Mouse (Mus musculus) right cerebral cortex, postnatal 14 days (tissue): ENCODE data around the gene Proser3.
"Not testable (repeated sequence)": the region's sequence is repeated elsewhere in the genome, so short reads cannot be mapped to it uniquely, and the experiment has no call there.

ENCODE experiments used
- DNase-seq: peaks from one replicate; pipeline ENCODE4 v3.0.0; 2022

Proser3 gene

DNA sequence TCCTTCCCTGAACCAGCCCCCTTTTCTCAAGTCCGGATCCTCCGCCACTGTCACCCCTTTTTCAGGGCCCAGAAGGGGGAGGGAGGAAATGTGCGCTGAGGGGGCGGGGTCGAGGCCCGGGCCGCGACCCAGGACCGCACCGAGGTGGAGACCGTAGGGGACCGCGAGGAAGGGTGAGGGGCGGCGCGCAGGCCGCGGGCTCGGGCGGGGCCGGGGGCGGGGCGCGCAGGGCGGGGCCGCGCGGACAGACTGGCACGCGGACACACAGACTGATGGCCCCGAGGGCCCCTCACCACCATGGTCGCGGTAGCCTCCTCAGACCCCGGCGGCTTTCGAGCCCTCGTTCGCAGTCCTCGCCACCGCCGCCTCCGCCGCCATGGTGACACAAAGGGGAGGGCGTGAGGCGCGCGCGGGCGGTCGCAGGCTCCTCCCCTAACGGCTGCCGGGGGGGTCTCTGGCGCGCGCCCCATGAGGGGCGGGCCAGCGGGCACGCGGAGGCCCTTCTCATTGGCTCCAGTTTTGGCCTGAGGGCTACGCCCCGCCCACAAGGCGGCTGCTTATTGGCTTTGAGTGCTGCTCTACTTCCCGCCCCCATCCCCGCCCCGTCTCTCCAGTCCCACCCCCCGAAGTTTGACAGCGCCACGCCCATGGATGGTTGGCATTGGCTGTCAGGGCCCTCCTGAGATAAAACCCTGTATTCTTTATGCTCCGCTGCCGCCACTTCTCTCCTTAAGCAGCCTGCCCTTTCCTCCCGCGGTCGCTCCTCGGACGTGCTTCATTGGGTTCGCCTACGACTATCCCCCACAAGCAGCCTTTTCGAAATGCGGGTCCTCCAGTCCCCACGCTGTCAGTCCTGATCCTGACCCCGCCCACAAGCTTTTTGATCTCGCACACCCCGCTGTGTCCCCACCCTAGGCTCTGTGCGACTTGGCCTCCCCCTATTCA is 17.2 kb downstream of the Proser3 start, which contains the start of gene Arhgap33:
Gene Arhgap33, minus strand, starts transcription at position 428 of the 945 bp plus-strand sequence.
- DNase-seq = peak; percentile 97

DNA sequence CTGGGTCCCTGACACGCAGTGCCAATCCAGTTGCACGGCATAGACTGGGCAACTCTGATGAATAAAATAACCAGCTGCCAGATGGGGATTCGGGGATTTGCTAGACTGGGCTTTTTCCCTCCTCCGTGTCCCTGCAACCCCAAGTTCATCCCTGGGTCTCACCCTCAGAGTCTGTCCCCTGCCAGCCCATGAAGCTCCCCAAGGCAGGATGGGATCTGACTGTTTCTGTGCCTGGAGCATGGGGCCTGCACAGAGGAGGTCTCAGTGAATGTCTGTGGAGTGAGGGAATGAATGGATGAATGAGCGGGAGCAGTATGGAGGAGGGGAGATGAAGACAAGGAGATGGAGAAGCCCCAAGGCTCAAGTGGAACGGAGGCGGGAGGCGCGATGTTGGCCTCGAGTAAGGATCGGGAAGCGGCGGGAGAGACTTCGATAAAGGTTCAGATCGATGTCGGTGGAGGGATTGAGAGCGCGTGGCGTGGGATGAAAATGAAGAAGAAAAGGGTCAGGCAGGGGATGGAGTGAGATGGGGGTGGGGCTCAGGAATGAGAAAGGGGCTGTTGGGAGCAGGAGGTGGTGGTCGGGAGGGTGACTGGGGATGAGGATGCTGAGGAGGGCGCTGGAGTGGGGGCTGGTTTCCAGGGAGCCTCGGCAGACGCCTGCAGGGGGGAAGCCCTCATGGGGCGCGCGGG is 18.0 kb downstream of the Proser3 start:
- no peak for DNase-seq

DNA sequence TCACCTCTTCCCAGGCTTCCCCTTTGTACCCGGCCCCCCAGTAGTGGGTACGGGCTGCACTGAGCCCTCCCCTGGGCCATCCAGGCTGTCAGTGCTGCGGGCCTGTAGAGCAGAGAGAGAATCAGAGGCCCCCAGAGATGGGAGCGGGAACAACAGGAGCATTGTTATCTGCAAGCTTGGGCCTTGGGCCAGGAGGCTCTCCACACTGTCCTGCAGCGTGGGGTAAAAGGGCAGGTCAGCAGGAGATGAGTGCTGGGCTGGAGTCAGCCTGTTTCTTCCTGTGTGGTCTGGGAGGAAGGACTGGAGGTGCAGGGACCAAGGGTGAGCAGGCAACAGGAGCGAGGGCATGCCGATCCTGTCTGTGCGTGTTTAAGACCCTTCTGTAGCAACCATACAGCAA is 19.2 kb downstream of the Proser3 start:
- no peak for DNase-seq

DNA sequence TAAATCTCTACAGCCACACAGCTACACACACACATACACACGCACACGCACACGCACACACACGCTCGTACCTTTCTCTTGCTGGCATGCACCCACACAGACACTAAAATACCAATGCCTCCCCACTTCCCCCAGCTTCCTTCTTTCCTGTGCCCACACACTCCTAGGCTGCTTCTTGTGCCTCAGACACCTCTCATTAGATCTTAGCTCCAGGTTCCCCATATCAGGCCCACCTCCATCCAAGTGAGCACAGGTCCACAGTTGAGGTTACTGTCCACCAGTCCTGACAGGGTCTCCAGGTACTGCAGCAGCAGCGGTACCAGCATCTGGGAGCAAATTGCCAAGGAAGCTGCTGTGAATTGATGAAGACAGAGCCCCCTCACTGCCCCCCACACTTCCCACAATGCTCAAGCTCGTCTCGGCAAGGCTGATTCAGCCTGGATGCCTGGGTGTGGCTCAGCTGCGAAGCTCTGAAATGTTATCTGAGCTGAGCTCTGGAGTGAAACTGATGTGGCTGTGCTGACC is 20.7 kb downstream of the Proser3 start:
- no peak for DNase-seq

DNA sequence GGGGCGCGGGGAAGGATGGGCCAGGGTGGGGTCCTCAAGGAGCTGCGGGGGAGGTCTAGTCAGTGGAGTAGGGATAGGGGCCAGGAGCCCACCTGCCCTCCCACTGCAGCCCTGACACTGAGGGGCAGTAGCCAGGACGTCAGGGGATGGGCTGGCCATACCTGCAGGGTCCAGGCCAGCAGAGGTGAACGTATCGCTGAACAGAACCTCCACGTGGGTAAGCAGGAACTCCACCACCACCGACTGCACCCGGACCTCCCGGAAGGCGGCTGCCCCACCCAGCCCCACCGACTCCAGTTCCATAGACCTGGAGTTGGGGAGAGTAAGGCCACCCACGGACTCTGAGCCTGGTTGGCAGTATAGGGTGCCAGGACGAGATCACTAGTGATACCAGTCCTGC is 25.1 kb downstream of the Proser3 start:
- DNase-seq = no peak

DNA sequence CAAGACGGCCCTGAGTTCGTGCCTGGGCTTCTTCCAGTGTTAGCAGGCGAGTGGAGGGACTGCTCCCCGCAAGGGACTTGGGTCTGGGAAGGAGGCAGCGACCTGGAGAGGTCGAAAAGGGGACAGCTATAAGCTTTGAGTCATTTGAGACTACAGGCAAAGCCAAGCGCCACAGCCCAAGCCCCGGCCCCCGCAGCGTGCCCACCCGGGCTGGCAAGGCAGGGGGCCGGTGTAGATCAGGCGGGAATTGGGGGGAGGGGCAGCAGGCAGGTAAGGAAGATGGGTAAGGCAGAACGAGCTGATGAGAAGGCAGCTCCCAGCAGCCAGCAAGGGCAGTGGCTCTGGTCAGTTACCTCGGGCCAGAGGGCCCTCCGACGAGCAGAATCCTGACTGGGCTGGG is 25.7 kb downstream of the Proser3 start:
- DNase-seq = no peak

DNA sequence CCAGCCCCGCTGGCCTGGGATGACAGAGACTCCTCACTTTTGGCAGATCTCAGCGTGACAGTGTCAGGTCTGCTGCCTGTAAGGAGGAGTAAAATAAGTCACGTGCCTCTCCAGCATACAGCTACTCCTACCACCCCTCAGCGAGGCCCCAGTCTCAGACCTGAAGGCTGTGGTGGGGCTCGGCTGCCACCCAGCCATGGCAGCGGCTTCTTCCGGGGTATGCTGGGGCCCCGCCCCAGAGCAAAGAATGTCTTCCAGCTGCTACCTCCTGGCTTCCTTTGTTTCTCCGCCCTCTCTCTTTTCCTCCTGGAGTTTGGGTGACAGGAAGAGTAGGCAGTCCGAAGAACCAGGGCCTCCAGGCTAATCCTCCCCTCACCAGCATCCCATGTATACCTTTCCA is 26.1 kb downstream of the Proser3 start:
- DNase-seq = no peak

DNA sequence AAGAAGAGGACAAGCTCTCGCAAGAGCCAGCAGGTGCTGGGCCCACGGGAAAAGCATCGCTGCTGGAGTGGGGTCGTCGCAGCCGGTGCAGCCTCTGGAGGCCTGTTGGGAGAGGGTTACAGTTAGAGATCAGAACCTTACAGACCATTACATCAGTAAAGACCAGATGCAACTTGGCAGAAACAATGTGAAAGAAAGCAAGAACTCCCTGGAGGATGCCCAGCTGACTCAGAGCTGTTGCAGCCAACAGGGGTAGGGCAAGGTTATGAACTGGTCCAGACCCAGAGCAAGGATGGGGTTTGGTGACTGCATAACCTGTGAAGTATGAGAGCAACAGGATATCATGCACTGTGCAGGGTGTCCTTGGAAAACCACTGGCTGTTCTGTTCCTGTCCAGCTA is 27.6 kb downstream of the Proser3 start:
- no peak for DNase-seq

DNA sequence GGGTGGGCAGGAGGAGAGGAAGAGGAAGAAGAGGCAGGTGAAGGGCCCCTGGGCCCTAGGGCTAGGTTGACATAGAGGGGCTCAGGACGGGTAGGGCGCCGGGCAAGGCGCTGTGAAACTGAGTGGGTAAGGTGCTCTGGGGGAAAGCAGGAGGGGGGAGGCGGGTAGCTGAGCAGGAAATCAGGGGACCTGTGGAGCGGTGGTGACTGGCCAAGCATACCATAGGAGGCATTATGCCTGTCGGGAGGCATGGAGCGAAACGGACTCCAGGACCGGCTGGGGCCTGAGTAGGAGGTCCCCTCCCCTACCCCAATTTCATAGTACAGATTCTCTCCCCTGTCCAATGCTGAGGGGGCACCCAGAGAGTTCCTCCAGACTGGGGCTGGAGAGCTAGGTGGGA is 29.2 kb downstream of the Proser3 start:
- no peak for DNase-seq

DNA sequence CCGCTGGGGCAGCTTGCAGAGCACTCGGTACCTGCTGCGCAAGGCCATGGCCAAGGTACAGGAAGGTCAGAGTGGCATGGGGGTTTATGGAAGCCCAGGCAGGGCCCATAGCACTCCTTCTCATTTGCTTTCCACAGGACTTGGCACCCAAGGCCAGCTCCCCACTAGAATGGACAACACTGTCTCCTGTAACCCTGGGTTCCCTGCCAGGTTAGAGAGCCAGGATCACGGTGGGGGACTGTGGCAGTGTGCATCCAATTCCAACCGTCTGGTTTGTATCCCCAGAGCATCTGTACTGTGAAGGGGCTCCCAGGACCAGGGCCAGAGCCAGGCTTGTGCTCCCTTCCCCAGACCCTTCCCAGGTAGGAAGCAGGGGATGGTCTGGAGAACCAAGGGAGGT is 31.2 kb downstream of the Proser3 start:
- DNase-seq = no peak

DNA sequence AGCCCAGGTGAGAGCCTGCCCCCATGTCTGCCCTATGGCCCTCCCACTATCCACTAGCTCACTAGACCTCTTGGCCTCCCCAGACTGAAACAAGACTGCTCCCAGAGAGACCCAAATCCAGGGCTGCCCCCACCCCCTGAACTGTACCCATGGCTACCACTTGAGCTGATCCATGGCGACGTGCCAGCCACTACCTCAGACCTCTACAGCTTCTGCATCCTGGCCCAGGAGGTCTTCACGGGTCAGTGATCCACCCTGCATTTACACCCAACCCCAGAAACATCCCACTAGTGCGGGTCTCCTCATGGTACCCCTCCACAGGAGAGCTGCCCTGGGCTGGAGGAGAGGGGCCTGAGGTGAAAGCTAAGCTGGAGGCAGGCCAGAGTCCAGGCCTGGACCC is 31.7 kb downstream of the Proser3 start:
- no peak for DNase-seq

DNA sequence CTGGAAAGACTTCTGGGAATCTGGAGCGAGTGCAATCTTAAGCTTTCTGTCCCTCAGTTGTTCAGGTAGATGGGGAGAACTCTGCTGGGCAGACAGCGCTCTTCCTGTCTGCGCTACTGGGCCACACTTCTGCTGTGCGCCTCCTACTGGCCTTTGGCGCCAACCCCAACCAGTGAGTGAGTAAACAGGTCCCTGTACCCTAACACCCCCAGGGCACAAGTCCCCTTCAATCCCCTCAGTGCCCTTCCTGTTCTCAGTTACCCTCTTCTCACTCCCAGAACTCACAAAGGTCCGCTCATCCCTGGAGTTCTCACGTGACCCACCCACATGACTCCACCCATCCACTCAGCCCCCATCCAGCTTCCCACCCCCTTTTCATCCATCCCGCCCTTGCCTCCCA is 33.8 kb downstream of the Proser3 start:
- no peak for DNase-seq

DNA sequence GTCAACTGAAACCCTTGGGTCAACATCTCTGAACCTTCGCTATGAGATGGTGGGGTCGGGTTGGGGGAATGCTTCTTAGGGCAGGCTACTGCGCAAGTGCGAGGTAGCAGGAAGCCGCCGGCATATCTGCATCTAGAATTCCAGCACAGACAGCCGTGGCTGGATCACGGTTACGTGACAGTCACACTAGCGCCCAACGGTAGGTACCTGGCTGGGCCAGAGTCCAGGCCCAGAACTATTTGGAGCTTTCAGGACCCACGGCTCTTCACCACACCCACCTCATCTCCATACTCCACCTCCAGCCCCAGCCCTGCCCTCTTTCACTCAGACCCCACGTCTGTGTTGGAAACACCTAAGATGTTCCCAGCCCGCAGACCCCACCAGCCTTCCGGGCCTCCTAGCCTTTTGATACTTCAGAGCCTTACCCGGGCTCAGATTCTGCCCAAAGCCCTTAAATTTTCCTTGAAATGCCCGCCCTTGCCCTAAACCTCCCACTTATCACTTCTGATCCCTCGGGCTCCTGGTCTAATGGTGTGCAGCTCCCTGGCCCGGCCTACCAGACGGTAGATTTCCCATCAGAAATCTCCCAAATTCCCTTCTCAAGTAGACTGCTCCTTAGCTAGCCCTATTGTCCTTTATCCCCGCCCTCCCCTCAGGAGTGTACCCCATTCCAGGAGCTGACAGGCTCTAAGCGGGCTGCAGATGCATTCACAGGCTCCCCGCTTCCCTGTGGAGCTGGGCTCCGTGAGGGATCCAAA is 36.9 kb downstream of the Proser3 start:
- DNase-seq = no peak

DNA sequence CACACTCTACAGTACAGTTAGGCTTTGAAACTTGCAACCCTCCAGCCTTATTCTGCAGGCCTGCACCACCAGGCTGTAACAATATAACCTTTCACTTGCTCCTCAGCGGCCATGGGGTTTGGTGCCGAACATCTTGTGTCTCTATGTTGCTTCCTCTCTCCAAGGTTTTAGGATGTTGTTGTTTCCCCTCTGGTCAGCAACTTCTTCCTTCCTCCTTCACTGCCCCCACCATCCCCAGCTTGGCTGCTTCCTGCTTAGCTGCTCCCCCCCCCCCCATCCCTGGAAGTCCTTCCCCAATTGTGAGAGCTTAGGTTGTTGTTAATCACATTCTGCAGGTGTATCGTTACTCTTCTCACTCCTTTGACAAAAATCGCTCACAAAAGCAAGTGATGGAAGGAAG is 44.0 kb downstream of the Proser3 start:
- no peak for DNase-seq

DNA sequence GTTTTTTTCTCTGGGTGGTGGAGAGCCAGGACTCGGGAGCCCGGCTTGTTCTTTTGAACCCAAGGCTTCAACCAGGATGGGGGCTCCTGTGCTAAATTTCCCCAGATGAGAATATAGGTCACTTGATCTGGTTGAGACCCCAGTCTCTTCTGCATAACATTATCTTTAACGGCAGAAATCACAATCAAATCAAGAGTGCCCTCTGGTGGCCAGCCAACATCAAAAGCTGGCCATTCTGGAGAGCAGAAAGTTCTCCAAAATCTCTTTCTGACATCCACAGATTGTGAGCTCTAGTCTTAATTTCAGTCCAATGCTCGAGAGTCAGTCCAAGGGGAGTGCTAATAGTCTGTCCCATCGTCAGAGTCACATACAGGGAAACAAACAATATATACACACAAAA is 50.9 kb downstream of the Proser3 start:
- DNase-seq = not testable (repeated sequence)

DNA sequence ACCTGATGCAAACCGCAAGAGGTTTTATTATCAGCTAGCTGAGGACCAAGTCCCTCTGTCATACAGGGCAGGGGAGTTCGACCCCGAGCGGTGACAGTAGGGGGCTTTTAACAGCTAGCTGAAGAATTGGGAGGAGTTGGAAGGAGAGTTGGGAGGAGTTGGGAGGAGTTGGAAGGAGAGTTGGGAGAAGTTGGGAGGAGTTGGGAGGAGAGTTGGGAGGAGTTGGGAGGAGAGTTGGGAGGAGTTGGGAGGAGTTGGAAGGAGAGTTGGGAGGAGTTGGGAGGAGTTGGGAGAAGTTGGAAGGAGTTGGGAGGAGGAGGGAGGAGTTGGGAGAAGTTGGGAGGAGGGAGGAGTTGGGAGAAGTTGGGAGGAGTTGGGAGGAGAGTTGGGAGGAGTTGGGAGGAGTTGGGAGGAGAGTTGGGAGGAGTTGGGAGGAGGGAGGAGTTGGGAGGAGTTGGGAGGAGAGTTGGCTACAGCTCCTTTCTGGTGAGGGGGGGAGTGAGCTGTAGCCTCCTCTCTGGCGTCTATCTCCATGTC is 56.5 kb downstream of the Proser3 start:
- not testable (repeated sequence) for DNase-seq

DNA sequence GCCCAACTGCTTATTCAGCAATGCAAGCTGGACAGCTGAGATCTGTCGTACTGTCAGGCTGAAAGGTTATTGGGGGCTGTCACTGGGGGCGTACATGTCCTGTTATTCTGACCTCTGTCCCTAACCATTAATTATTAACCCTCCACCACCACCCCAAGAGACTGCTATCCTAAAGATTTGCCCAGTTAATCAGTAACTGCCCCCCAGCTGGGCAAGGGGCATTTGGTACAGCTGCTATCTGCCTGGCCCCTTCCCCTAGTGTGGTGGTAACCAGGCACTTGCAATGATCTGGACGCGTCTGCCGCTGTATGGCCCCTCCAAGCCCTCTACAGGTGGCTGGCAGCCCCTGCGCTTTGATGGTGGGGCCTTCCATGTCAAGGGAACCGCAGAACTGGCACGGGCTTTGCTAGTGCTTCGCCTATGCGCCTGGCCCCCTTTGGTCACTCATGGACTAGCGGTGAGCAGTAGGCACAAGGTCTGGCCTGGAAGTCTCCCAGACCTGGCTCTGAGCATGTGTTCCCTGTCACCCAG is 58.6 kb downstream of the Proser3 start, which contains the start of gene Prodh2:
Gene Prodh2, plus strand, starts transcription at position 222 of the 531 bp plus-strand sequence.
- DNase-seq = no peak

DNA sequence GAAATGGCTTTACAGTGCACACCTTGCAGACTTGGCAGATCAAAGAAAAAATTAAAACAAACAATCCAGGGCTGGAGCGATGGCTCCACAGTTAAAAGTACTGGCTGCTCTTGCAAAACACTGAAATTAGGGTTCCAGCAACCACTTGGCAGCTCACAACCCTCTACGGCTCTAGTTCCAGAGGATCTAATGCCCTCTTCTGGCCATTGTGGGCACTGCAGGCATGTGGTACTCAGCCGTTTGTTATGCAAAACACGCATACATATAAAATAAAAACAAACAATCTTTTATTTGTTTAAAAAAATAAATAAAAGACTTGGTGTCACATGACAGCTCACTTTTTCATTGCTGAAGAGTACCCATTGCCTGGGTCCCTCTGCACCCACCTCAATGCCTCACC is 59.3 kb downstream of the Proser3 start:
- peak; percentile 82 for DNase-seq

DNA sequence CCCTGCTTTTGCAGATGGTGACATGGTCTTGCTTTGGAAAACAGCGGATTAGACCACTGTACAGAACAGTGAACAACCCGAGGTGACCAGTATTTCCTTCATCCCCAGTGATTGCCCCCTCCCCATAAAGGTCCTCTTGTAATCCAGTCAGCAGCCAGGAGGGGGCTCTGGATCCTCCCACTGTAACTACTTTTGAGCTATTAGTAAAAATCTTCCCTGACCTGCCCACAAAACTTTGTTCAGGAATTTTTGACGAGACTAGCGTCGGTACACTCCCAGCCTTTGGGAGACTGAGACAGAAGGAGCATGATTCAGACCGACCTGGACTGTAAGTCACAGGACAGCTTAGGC is 61.2 kb downstream of the Proser3 start:
- DNase-seq = no peak

DNA sequence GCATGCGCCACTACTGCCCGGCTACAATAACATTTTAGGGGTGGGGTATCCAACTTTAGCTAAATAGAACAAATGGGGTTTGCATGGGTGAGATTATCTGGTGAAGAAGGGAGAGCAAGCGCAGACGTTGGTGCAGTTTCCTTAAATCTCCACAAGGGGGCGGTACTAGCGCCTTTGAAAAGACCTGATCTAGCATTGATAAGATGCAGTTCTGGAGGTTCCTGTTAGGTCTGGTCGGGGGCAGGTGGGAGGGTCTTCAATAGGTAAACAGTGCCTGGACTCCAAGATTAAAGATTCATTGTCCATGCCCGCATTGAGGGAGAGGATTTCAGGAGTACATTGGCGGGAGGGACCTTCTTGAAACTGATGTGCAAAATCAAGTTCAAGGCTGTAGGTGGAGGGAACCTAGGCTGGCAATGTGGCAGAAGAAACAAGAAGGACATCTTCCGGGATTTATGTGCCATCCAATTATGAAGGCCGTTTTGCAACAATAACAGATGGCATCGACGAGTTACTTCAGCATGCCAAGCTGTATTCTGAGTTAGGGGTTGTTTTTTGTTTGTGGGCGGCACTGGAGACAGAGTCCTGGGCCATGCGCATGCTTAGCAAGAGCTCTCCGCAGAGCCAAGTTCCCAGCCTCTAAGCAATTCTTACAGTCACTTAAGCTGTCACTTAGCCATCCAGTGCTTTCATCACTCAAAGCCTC is 61.7 kb downstream of the Proser3 start:
- DNase-seq = peak; percentile 38
